Mouse (Mus musculus): Measurements from ENCODE around the gene Psme2. TPM values are rescaled to one million over a fixed set of nuclear protein-coding genes. Genes with fewer than 3 reads are reported as not detected.

The Psme2 gene
- polyA plus RNA-seq, 1 experiment from 2014 or later: 255 TPM

DNA sequence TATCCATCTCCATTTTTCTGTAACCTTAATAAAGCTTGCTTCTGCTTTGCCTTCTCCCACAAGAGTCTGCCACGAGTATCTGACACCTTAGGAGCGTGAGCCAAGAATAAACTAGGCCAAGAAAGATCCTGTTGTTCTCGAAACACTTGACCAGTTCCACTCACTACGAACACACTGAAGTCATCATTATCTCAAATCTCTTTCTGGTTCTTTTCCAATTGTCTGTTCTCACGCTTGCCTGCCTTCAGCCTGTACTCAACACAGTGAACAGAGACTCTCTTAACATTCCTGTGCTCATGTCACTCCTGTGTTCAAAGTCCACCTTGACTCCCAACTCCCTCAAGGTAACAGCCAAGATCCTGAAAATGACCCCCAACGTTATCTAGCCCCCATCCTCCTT lies 22.4 kb upstream of the Psme2 start:
- Histone ChIP-seq H3K9ac (no peak overlapping the region), H3K27ac (no peak overlapping the region), H3K4me1 (no peaks in the 10 kb centered on the region), H3K27me3 (no peaks in the 10 kb centered on the region), H3K4me2 (replicated peaks) (no peak overlapping the region), H3K9me3 (no peaks in the 10 kb centered on the region), H3K4me3 (no peak overlapping the region), H3K36me3 (peaks cover 13% of the 10 kb centered on the region)
- WGBS: 71% methylated on average over 6 of the region's 6 CpGs
- ATAC-seq (ENCODE audit: insufficient number of reproducible peaks, insufficient read depth, low FRiP score, low TSS enrichment): no peak

DNA sequence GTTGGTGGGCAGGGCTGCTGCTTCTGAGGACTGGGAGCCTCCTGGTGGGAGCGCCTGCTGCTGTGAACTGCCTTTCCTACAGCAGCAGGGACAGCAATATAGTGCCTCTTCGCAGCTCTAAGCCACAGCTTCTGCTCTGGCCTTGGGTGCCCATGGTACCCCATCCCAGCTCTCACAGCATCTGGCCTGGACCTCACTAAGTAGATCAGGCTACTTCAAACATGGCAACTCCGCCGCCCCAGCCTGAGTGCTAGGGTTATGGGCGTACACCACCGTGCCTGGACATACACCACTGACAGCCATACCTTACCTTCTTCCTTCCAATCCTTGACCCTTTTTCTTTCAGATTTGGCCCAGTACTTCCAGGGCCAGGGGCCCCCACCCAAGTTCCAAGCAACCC lies 17.4 kb upstream of the Psme2 start:
- H3K4me3 ChIP-seq: no peak overlapping the region
- peaks cover 10% of the 10 kb centered on the region; the same call in 1 of the 2 replicates for H3K4me1 ChIP-seq
- no peaks in the 10 kb centered on the region for H3K27me3 ChIP-seq
- H3K9me3 ChIP-seq: no peaks in the 10 kb centered on the region
- H3K4me2 ChIP-seq (replicated peaks): no peak overlapping the region
- no peak for ATAC-seq (ENCODE audit: insufficient number of reproducible peaks, insufficient read depth, low FRiP score, low TSS enrichment)
- WGBS: 97% methylated on average over 6 of the region's 6 CpGs
- no peak overlapping the region for H3K9ac ChIP-seq
- no peak overlapping the region for H3K27ac ChIP-seq
- peaks cover 39% of the 10 kb centered on the region for H3K36me3 ChIP-seq

DNA sequence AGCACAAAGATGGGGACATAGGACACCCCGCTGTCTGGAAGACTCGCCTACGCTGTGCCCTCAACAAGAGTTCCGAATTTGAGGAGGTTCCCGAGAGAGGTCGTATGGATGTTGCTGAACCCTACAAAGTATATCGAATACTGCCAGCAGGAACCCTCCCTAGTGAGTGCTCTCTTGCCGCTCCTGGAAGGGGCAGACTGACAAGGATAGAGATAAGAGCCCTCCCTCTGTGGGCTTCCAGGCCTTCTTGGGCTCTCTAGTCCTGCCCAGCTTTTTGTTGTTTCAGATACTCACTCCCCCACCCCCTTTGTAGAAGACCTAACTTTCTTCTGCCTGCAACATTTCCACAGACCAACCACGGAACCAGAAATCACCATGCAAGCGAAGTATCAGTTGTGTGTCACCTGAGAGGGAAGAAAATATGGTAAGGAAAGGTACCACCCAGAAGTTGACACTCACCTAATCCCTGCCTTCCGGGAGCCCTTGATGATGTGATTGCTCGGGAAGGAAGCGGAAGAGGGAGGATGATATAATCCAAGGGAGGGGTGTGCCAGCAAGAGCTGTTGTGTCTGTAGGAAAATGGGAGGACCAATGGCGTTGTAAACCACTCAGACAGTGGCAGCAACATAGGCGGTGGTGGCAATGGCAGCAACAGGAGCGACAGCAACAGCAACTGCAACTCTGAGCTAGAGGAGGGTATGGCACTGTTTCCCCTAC lies 15.0 kb upstream of the Psme2 start:
- Histone ChIP-seq H3K27me3 (no peaks in the 10 kb centered on the region), H3K9me3 (no peaks in the 10 kb centered on the region), H3K27ac (no peak overlapping the region), H3K4me1 (peaks cover 11% of the 10 kb centered on the region; the same call in 1 of the 2 replicates), H3K4me3 (no peak overlapping the region), H3K9ac (no peak overlapping the region), H3K4me2 (replicated peaks) (no peak overlapping the region), H3K36me3 (peaks cover 63% of the 10 kb centered on the region)
- ATAC-seq (ENCODE audit: insufficient number of reproducible peaks, insufficient read depth, low FRiP score, low TSS enrichment): no peak
- 90% methylated on average over 16 of the region's 16 CpGs for WGBS

DNA sequence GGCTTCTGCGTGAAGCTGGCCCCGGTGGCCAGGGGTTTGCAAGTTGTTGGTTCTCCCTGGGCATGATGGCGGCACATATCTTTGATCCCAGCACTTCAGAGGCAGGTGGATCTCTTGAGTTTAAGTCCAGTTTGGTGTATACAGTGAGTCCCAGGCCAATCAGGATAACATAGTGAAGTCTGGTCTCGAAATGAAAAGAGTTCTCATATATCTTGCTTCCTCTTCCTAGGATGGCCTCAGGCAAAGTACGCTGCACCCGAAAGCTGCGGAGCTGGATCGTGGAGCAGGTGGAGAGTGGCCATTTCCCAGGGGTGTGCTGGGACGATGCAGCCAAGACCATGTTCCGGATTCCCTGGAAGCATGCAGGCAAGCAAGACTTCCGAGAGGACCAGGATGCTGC lies 13.9 kb upstream of the Psme2 start:
- H3K9ac ChIP-seq: no peak overlapping the region
- H3K36me3 ChIP-seq: peaks cover 74% of the 10 kb centered on the region
- no peak overlapping the region for H3K4me3 ChIP-seq
- no peak overlapping the region for H3K27ac ChIP-seq
- H3K27me3 ChIP-seq: no peaks in the 10 kb centered on the region
- 86% methylated on average over 11 of the region's 11 CpGs for WGBS
- no peak for ATAC-seq (ENCODE audit: insufficient number of reproducible peaks, insufficient read depth, low FRiP score, low TSS enrichment)
- H3K4me2 ChIP-seq (replicated peaks): no peak overlapping the region; the same call in 1 of the 2 replicates
- H3K4me1 ChIP-seq: peaks cover 11% of the 10 kb centered on the region; the same call in 1 of the 2 replicates
- H3K9me3 ChIP-seq: no peaks in the 10 kb centered on the region

DNA sequence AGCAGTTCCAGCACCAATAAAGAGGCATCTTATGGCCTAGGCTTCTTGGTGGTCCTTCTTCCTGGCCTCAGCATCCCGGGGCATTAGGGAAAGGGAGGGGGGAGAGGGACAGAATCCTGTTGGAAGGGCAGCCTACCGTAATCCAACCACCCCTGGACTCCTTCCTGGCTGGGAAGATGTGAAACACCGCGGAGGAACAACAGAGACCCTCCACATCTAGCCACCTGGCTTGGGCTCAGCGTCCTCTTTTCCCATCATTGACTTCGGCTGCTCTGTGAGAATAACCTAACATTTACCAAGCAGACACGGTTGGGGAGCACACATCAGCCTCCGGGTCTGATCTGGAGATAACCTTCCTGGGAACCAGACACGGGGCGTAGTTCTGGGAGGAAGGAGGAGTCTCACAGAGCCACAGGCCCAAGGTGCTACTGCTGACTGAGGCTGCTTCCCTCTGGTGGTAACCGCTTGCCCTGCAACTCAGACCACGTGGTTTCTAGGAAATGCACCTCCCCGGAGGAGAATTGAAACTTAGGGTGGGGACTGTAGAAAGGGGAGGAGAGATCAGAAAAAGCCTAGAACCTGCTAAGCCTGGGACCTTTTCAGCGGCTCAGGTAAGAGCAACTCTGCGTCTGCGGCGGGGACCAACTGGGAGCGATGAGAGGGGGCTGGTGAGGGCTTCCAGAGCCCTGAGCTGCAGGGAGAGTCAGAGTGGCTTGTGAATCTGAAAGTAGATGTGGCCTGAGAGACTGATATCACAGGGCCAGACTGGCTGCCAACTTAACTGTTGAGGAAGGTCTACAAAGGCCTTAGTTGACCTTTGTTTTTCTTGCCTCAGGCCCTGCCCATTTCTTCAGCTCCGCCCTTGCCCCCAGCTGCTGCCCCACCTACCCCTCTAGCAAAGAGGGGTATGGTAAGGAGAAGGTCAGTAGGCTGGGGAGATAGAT lies 13.0 kb upstream of the Psme2 start:
- no peaks in the 10 kb centered on the region for H3K9me3 ChIP-seq
- H3K4me3 ChIP-seq: peak overlapping the region; percentile 30
- no peaks in the 10 kb centered on the region for H3K27me3 ChIP-seq
- peak overlapping the region; percentile 50 for H3K4me2 ChIP-seq (replicated peaks)
- H3K36me3 ChIP-seq: peaks cover 75% of the 10 kb centered on the region
- peaks cover 11% of the 10 kb centered on the region; the same call in 1 of the 2 replicates for H3K4me1 ChIP-seq
- 13% methylated on average over 19 of the region's 19 CpGs for WGBS
- peak overlapping the region; percentile 17; the same call in 1 of the 2 replicates for H3K9ac ChIP-seq
- H3K27ac ChIP-seq: peak overlapping the region; percentile 70
- ATAC-seq (ENCODE audit: insufficient number of reproducible peaks, insufficient read depth, low FRiP score, low TSS enrichment): peak; percentile 80

DNA sequence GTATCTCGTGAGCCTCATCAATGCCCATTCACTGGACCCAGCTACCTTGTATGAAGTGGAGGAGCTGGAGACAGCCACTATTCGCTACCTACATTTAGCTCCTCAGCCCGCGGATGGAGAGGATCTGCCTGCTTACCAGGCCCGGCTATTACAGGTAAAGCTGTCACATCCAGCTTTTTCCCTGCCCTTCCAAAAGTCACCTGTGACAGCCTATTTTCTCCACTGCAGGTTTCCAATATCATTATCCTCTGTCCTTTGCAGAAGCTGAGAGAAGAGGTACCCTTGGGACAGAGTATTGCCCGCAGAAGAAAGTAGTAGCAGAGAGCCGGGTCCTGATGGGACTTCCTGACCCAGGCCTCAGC lies 12.3 kb upstream of the Psme2 start, which contains the start of gene Irf9:
Gene Irf9 (plus strand): TSS at position 301 of the 362 bp plus-strand sequence.
- Histone ChIP-seq H3K9me3 (no peaks in the 10 kb centered on the region), H3K36me3 (peaks cover 75% of the 10 kb centered on the region), H3K27ac (peak within 1 kb of the TSS; percentile 70), H3K9ac (peak within 1 kb of the TSS; percentile 17; the same call in 1 of the 2 replicates), H3K4me1 (peaks cover 11% of the 10 kb centered on the region; the same call in 1 of the 2 replicates), H3K4me3 (peak within 1 kb of the TSS; percentile 30), H3K27me3 (no peaks in the 10 kb centered on the region), H3K4me2 (replicated peaks) (peak within 1 kb of the TSS; percentile 50)
- 82% methylated on average over 7 of the region's 7 CpGs for WGBS
- no peak for ATAC-seq (ENCODE audit: insufficient number of reproducible peaks, insufficient read depth, low FRiP score, low TSS enrichment)

DNA sequence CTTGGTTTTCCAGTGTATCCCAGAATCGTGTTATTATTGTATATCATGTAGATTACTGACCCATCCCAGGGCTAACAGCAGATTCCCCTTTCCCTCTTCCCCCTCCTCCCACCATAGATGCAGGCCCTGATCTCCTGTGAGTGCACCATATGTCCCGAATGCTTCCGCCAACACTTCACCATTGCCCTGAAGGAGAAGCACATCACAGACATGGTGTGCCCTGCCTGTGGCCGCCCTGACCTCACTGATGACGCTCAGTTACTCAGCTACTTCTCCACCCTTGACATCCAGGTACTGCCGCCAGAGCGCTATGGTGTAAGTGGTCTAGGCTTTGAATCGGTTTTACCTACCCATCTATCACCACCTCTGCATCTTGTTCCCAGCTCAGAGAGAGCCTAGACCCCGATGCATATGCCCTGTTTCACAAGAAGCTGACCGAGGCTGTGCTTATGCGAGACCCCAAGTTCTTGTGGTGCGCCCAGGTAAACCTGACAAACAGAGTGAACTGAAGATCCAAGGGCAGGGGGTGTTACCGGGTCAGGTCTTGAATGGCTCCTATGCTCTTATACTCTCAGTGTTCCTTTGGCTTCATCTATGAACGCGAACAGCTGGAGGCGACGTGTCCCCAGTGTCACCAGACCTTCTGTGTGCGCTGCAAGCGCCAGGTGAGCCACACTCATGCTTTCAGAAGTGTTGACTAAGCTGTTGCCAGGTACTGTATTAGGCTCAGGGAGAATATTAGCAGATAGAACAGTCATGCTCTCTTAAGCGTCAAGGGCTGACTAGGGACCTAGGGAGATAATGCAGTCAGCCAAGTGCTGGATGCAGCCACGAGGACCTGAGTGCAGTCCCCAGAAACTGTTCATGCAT lies 7.8 kb upstream of the Psme2 start:
- WGBS: 94% methylated on average over 21 of the region's 21 CpGs
- peaks cover 87% of the 10 kb centered on the region for H3K36me3 ChIP-seq
- H3K9me3 ChIP-seq: no peaks in the 10 kb centered on the region
- ATAC-seq (ENCODE audit: insufficient number of reproducible peaks, insufficient read depth, low FRiP score, low TSS enrichment): no peak
- no peak overlapping the region for H3K4me2 ChIP-seq (replicated peaks)
- no peaks in the 10 kb centered on the region for H3K27me3 ChIP-seq
- no peak overlapping the region for H3K4me3 ChIP-seq
- peaks cover 5% of the 10 kb centered on the region; the same call in 1 of the 2 replicates for H3K4me1 ChIP-seq
- H3K9ac ChIP-seq: no peak overlapping the region
- H3K27ac ChIP-seq: no peak overlapping the region

DNA sequence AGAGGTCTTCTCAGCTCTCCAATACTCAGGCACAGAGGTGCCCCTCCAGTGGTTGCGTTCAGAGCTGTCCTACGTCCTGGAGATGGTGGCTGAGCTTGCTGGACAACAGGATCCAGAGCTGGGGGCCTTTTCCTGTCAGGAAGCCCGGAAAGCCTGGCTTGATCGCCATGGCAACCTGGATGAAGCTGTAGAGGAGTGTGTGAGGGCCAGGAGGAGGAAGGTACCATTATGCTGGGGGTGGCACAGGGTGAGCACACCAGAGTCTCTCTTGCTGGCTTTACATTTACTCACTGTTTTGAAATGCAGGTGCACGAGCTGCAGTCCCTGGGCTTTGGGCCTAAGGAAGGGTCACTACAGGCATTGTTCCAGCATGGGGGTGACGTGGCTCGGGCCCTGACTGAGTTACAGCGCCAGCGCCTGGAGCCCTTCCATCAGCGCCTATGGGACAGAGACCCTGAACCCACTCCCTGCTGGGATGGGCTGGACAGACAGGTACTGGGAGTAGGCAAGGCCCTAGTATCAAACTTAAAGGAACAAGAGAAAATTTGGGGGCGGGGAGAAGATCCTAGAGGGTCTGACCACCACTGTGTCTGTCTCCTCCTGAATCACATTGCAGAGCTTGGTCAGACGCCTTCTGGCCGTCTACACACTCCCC lies 5.2 kb upstream of the Psme2 start:
- WGBS: 82% methylated on average over 13 of the region's 13 CpGs
- H3K4me1 ChIP-seq: peaks cover 14% of the 10 kb centered on the region
- ATAC-seq (ENCODE audit: insufficient number of reproducible peaks, insufficient read depth, low FRiP score, low TSS enrichment): no peak
- H3K36me3 ChIP-seq: peaks cover 66% of the 10 kb centered on the region
- no peak overlapping the region for H3K4me3 ChIP-seq
- 0 out of 2 replicates have a peak overlapping the region, but pooled peaks have one; percentile 24 for H3K9ac ChIP-seq
- H3K27ac ChIP-seq: no peak overlapping the region
- no peaks in the 10 kb centered on the region for H3K27me3 ChIP-seq
- H3K4me2 ChIP-seq (replicated peaks): no peak overlapping the region
- no peaks in the 10 kb centered on the region for H3K9me3 ChIP-seq

DNA sequence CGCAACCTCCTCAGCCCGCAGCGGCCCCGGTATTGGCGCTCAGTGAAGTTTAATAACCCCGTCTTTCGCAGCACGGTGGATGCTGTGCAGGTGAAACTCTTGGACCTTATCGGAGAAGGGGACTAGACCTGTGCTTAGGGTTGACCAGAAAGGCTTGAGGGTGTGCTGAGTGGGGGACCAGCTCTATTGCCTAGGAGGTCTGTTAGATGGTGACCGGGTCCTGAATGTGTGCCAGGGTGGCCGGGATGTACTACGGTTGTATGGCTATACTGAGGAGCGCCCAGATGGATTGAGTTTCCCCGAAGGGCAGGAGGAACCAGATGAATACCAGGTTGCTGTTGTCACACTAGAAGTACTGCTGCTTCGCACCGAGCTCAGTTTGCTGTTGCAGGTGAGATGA lies 1.3 kb upstream of the Psme2 start:
- Histone ChIP-seq H3K9me3 (no peaks in the 10 kb centered on the region), H3K4me2 (replicated peaks) (peak overlapping the region; percentile 88), H3K27me3 (no peaks in the 10 kb centered on the region), H3K4me3 (peak overlapping the region; percentile 71), H3K4me1 (peaks cover 23% of the 10 kb centered on the region), H3K9ac (peak overlapping the region; percentile 77), H3K36me3 (peaks cover 35% of the 10 kb centered on the region), H3K27ac (peak overlapping the region; percentile 97; the same call in 1 of the 2 replicates)
- 3% methylated on average over 16 of the region's 16 CpGs for WGBS
- ATAC-seq (ENCODE audit: insufficient number of reproducible peaks, insufficient read depth, low FRiP score, low TSS enrichment): no peak

DNA sequence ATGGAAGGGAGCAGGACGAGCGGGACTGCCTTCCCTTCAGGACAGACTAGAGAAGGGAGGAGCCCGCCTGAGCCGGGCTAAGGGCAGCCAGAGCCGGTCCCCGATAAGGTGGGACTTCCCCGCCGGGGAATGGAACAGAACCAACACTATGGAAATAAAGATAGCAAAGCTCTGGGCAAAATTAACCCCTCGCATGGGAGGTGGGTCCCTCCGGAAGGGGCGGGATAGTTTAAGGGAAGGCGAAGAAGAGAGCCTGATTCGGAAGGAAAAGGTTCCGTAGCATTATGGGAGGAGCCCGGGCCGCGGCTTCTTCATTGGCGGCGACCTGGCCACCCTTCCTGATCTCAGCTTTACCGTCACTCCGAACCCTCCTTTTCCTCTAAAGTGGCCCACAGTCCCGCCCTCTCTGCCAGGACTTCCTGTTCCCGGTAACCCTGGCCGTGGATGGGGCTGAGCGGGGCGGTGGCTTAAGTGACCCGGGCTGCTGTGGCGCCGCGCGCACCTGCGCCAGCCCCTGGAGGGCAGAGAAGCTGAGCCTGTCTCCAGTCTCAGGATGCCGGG lies 498 bp upstream of the Psme2 start, which contains the start of gene Rnf31:
Gene Rnf31 (plus strand): TSS at position 378 of the 561 bp plus-strand sequence.
- peak; percentile 91 for ATAC-seq (ENCODE audit: insufficient number of reproducible peaks, insufficient read depth, low FRiP score, low TSS enrichment)
- H3K9me3 ChIP-seq: no peaks in the 10 kb centered on the region
- H3K9ac ChIP-seq: peak within 1 kb of the TSS; percentile 77
- H3K4me2 ChIP-seq (replicated peaks): peak within 1 kb of the TSS; percentile 88
- peaks cover 23% of the 10 kb centered on the region for H3K4me1 ChIP-seq
- H3K27ac ChIP-seq: peak within 1 kb of the TSS; percentile 97
- WGBS: under 1% methylated on average over 33 of the region's 33 CpGs
- peaks cover 32% of the 10 kb centered on the region for H3K36me3 ChIP-seq
- peak within 1 kb of the TSS; percentile 71 for H3K4me3 ChIP-seq
- H3K27me3 ChIP-seq: no peaks in the 10 kb centered on the region
